Mouse (Mus musculus) E14TG2a.4 (cell line): Measurements from ENCODE around the gene Ppp1r21.

Experiments used
- CTCF ChIP-seq: conservative IDR thresholded peaks from 2 replicates; pipeline ENCODE4 v1.5.1; 2014; ENCODE audit warnings: low read length
- NANOG ChIP-seq: IDR thresholded peaks from 2 replicates; pipeline ENCODE4 v1.6.1; 2014; ENCODE audit warnings: borderline replicate concordance, low read length, mixed read lengths
- POU5F1 ChIP-seq: IDR thresholded peaks from 2 replicates; pipeline ENCODE4 v1.6.1; 2014; ENCODE audit warnings: low read length, borderline replicate concordance

- TF ChIP-seq CTCF (no peak), POU5F1 (no peak), NANOG (no peak)
Observed at GRCm38 (mm10) chr17:88580556-88580955, 50.6 kb downstream of the Ppp1r21 start.
